Mouse (Mus musculus): ENCODE data around the gene Klhl29.
"Not testable (repeated sequence)": the region's sequence is repeated elsewhere in the genome, so short reads cannot be mapped to it uniquely, and the experiment has no call there.

Klhl29 gene

DNA sequence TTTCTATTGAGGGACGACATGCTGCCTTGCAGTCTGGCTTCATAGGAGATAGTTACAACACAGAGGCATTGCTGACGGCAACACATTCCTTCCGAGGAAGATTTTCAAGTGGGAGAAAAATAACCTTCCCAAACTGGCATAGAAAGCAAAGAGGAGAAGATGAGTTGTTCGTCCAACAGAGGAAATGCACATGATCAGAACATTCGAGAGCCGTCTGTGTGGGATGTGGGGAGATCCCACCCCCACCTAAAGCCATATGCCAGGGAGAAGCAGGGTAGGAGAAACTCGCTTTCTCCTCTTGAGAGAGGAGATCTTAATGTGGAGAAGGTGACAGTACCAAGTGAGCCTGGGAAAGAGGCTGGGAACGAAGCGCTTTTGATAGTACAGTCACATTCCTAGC is 22.1 kb downstream of the Klhl29 start:
- DNase-seq: no peak

DNA sequence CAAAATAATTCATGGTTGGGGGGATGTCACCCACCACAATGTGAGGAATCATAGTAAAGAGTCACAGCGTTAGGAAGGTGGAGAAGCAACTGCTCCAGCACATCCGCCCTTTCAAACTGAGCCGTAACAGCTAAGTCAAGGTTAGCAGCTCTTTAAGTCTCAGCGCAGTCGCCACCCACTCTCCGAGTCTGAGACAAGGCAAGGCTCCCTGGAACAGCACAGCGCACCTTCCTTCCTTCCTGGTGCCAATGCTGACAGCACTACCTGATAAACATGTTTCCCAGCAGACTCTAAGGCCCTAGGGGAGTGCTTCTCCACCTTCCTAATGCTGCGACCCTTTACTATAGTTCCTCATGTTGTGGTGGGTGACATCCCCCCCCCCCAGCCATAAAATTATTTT is 22.7 kb downstream of the Klhl29 start:
- DNase-seq: no peak

GRCm38 (mm10) chr12:5350491-5351285 is 24.8 kb downstream of the Klhl29 start:
- DNase-seq: no peak

DNA sequence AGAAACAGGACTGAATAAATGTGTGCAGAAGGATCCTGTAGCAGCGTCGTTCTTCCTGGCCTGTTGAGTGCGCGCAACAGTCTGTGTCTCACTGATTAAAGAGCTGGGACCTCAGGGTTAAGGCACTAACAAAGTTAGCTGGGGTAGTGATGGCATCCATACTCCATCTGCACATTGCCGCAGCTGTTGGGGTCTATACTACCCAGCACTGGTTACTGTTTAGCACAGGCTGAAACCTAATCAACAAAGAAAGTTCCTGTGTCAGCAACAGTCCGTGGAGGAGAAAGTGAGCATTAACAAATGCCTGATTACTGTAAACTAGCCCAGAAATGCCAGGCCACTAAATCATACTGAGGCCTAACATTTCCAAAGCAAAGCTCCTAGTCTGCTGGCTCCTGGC is 30.4 kb downstream of the Klhl29 start:
- no peak for DNase-seq

GRCm38 (mm10) chr12:5344457-5344856 is 31.0 kb downstream of the Klhl29 start:
- not testable (repeated sequence) for DNase-seq

GRCm38 (mm10) chr12:5340151-5340603 is 35.3 kb downstream of the Klhl29 start:
- no peak for DNase-seq

- peak in 1 of 2 experiments; percentile 18 for DNase-seq
These were observed 38.4 kb downstream of the Klhl29 start for GRCm38 (mm10) chr12:5336927-5337712.

DNA sequence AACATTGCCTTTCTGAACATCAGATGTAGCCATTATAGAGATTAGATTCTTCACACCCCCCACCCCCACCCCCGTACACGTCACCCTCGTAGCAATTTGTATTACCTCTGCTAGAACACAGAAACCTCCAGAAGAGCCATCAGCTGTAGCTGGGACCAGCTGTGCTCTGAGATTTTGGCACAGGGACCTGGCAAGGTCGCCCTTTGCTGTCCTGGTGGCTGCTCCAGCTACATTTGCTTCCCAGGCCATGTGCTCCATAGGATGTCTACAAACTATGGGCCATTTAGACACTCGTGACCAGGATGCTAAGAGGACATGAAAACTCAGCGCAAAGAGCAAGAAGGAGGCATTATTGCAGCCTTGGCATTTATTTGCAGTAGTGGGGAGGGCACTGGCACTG is 39.2 kb downstream of the Klhl29 start:
- DNase-seq: no peak

DNA sequence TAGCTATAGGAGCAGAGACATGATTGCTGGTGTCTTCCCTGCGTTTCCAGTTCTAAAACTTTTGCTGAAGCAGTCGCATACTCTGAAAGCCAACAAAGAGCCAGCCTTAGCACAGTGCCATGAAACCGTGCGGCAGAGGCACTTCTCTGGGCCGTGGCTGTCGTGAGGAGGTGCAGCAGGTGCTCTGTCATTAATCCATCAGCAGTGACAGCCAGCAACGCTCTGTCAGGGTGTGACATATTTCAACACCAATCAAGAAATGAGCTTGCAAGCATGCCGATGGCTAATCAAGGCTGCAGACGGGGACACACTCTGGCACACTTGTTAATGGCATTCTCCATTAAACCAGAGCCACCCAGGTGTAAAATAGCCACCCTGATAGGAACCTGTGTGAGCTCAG is 40.5 kb downstream of the Klhl29 start:
- DNase-seq: peak in 1 of 2 experiments; percentile 12

- DNase-seq: no peak
These were observed 41.3 kb downstream of the Klhl29 start for GRCm38 (mm10) chr12:5334175-5334574.

DNA sequence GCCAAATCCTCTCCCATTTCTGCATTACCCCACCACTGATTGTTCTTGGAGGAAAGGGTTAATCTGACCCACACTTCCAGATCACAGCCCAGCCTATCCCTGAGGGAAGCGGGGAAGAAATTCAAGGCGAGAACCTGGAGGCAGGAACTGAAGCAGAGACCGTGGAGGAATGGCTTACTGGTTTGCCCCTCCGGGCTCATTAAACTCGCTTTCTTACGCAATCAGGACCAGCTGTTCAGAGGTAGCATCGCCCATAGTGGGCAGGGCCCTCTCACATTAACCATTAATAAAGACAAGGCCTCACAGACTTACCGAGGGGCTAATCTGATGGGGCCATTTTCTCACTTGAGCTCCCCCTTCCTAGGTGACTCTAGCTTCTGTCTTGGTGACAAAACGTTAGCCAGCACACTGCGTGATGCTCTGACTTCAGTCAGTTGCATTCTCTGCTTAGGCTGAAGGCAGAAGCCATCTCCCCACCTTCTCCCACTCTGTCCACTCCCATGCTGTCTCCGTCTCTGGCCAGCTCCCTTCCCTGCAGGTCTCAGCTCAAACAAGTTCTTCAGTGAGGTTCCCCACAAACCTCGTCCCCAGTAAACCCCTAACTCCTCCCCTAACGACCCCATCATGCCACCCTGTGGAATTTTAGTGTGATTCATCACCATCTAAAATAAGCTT is 43.5 kb downstream of the Klhl29 start:
- peak; percentile 27 to 54 for DNase-seq

DNA sequence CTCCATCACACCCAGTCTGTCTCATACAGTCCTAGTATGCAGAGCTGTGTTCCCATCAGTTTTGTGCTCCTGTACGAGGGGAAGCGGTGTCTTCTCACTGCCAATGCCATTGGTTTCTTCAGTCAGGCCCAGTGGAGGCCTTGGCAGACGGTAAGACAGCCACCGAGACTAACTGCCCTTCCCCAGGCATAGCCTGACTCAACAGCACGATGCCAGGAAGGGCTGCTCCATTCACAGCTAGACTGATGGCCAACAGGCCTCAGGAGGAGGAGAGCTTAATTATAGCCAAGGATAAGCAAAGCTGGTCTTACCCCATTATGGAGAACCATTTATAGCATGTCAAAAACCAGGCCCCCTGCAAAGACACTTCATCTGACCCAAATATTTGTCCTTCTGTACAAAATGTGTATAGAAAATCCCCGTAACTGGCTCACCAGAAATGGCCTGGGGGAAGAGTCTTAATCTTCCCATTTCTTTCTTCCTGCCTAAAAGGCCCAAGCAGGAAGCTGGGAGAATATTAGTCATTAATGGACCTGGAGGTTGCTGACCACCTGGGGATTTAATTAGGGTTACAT is 44.9 kb downstream of the Klhl29 start:
- DNase-seq: no peak

GRCm38 (mm10) chr12:5322444-5323087 is 52.9 kb downstream of the Klhl29 start:
- no peak for DNase-seq

GRCm38 (mm10) chr12:5321017-5321416 is 54.5 kb downstream of the Klhl29 start:
- DNase-seq: no peak

DNA sequence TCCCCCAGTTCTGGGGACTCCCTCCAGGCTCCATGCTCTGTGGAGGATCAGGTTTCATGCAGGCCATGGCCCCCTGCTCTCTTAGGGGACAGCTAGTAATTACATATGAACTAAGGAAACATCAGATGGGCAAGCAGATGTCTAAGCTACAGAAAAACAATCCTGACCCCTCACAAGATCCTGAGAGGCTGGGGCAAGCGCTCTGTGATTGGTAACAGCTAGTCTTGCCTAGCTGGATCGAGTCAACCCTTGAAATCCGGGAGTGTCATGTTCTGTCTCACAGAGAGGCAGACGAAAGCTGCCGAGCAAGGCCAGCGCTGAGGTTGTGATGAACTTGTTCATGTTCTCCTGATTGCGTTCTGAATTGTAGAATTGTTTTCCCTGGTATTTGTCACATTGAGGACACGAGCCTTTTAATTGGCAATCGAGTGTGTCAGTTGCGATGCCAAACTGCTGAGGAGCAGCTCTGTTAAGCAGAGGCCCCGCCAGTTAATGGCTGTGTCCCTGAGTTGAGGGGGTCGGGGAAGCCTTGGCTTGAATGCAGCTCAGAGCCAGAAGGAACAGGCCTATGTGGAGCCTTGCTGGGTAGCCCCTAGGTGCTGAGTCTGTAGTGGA is 56.0 kb downstream of the Klhl29 start:
- no peak for DNase-seq

DNA sequence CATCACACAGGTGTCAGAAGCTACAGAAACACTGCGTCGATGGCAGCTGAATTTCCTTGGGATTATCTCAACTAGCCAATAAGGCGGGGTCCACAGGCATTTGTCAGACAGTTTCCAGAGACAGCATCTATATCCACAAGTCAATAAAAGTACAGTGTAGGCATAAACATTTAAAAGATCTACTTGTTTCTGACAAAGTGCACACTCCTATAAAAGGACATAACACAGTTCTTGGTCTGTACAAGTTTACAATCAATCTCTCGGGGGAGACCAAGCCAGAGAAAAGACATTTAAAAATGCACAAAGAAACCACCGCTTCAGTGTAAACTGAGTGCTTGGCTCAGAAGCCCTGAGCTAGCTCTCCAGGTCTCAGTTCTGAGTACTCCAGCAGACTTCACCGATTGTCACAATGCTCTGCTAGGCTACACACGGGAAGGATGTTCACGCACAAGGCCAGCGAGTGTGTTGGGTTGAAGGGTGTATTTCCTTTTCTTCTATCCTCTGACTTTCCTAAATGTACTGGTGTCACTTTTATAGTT is 59.4 kb downstream of the Klhl29 start:
- DNase-seq: no peak

DNA sequence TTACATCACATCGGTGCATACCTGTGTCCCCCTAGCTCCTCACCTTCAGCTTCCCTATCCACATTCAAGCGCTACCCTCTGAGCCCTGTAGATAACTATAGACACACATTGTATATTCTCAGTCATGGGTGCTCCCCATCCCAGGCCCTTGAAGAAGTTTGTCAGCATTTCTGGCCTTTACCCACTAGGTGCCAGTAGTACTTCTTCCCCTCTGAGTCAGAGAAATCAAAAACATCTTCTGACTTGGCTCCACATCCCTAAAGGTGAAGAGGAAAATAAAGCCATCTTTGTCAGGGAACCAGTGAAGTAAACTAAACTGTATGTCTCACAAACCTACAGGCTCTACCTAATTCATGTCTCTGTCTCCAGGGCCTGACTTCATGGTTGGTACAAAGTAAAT is 67.6 kb downstream of the Klhl29 start:
- no peak for DNase-seq

- no peak for DNase-seq
These were observed 70.0 kb downstream of the Klhl29 start for GRCm38 (mm10) chr12:5305466-5305865.

GRCm38 (mm10) chr12:5303912-5304311 is 71.6 kb downstream of the Klhl29 start:
- DNase-seq: no peak

DNA sequence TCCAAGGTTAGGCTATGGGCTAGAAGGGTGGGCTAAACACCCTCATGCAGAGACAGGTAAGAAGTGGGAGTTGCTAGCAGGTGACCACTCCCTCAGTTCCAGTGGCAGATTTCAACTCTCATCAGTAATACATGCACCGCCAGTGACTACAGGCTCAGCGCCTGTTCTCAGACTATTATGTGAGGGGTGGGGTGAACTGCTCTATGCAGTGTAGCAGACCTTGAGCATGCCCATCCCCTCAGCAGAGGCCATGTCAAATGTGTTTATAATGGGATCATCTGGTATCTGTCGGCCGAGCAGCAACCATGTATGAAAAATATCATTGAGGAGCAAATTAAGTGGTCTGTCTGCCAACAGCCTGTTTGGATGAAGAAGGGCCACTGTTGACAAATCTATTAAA is 72.4 kb downstream of the Klhl29 start:
- no peak for DNase-seq

DNA sequence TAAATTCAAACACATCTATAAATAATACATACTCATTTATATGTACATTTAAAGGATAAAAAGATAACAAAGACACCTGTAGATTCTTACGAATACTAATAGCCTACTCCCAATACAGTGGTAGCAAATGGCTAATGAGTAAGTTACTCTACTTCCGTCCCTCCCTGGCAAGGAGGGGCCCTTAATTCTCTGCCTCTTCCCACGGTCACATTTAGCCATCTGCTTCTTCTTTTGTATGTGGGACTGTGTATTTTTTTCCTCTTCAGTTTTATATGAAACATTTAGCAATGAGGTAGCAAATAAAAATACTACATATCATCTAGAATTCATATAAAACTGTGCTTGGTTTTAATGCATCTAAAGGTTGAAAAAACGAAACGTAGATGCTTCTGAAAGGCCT is 73.6 kb downstream of the Klhl29 start:
- DNase-seq: no peak

- no peak for DNase-seq
These were observed 79.1 kb downstream of the Klhl29 start for GRCm38 (mm10) chr12:5296422-5296821.

Data from kidney, postnatal 4 days (tissue).